Mouse (Mus musculus) liver, embryonic 15.5 days (tissue): ENCODE measurements around the gene Cox5a. TPM values are rescaled to one million over a fixed set of nuclear protein-coding genes. Genes with fewer than 3 reads are reported as not detected.

Experiments used
- ATAC-seq: fragments of 200-750 bp; cut with Nextera tagmentation; 2 replicates; pipeline ENCODE4 v1.8.0; 2017; ENCODE audit warnings: moderate number of reproducible peaks, mild to moderate bottlenecking, moderate library complexity; ENCODE audit not compliant: insufficient read depth
- H3K27ac ChIP-seq: fragments of 300-500 bp; sonication (generic); replicated peaks from 2 replicates; pipeline ENCODE4 v1.5.1; 2015; ENCODE audit warnings: mild to moderate bottlenecking, inconsistent platforms
- H3K27me3 ChIP-seq: fragments of 300-500 bp; sonication (generic); 2 replicates; pipeline ENCODE4 v1.6.1; 2015; ENCODE audit warnings: mild to moderate bottlenecking, inconsistent platforms
- H3K36me3 ChIP-seq: fragments of 300-500 bp; sonication (generic); replicated peaks from 2 replicates; pipeline ENCODE4 v1.6.1; 2015; ENCODE audit warnings: moderate library complexity, mild to moderate bottlenecking, inconsistent platforms
- H3K4me1 ChIP-seq: fragments of 300-500 bp; sonication (generic); replicated peaks from 2 replicates; pipeline ENCODE4 v1.6.1; 2015; ENCODE audit warnings: inconsistent platforms
- H3K4me2 ChIP-seq: fragments of 300-500 bp; sonication (generic); 2 replicates; pipeline ENCODE4 v1.6.1; 2015; ENCODE audit warnings: moderate library complexity, mild to moderate bottlenecking, inconsistent platforms
- H3K4me3 ChIP-seq: fragments of 300-500 bp; sonication (generic); replicated peaks from 2 replicates; pipeline ENCODE4 v1.5.1; 2015; ENCODE audit warnings: mild to moderate bottlenecking, inconsistent platforms
- H3K9ac ChIP-seq: fragments of 300-500 bp; sonication (generic); 2 replicates; pipeline ENCODE4 v1.6.1; 2015; ENCODE audit warnings: moderate library complexity, mild to moderate bottlenecking, inconsistent platforms
- H3K9me3 ChIP-seq: fragments of 300-500 bp; sonication (generic); replicated peaks from 2 replicates; pipeline ENCODE4 v1.6.1; 2016; ENCODE audit warnings: inconsistent platforms
- WGBS: fragments of 180-500 bp; shearing (Covaris S2); methylation state at CpG from one replicate; pipeline ENCODE4 v1.1.7; 2015; ENCODE audit warnings: mixed read lengths; ENCODE audit not compliant: insufficient replicate concordance; 5-methylcytosine and 5-hydroxymethylcytosine counted together
- polyA plus RNA-seq: library from polyadenylated mRNA; unstranded; fragments of >200 nt; fragmentation: Nextera tagmentation; extraction: Ambion mirVana; gene quantifications from 2 replicates; pipeline ENCODE4 v1.2.1, GENCODE M21; 2015

The Cox5a gene
- polyA plus RNA-seq, 1 experiment from 2014 or later: 287 TPM

DNA sequence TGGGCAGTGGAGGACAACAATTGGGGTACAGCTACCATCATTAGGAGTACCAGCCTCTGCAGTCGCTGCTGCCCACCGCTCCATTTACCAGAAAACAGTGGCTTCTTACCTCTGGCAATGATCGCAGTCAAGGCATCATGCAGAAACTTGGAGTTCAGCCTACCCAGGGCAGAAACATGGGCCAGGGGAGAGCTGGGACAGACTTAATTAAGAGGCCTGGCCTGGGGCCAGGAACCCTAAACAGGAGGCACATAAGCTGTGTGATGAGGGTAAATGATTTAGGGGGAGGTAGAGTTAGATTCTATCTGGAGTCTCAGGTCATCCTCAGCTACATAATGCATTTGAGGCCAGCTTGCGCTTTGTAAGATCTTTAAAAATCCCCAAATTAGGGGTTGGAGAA lies 28.1 kb downstream of the Cox5a start:
- Histone ChIP-seq H3K9ac (no peak overlapping the region), H3K4me3 (no peak overlapping the region), H3K4me2 (no peak overlapping the region), H3K27me3 (no peaks in the 10 kb centered on the region), H3K36me3 (peaks cover 33% of the 10 kb centered on the region), H3K27ac (no peak overlapping the region), H3K9me3 (no peaks in the 10 kb centered on the region), H3K4me1 (peaks cover 36% of the 10 kb centered on the region)
- ATAC-seq: no peak
- 85% methylated on average over 4 of the region's 4 CpGs for WGBS

- 70% methylated on average over 11 of the region's 11 CpGs for WGBS
- Histone ChIP-seq H3K9ac (no peak overlapping the region), H3K9me3 (no peaks in the 10 kb centered on the region), H3K36me3 (peaks cover 22% of the 10 kb centered on the region; the same call in 1 of the 2 replicates), H3K4me1 (peaks cover 36% of the 10 kb centered on the region), H3K4me3 (no peak overlapping the region), H3K27ac (no peak overlapping the region), H3K4me2 (no peak overlapping the region), H3K27me3 (no peaks in the 10 kb centered on the region)
- ATAC-seq: no peak
Measured at GRCm38 (mm10) chr9:57550126-57550862, 29.2 kb downstream of the Cox5a start.

GRCm38 (mm10) chr9:57552139-57552887 lies 31.2 kb downstream of the Cox5a start, which contains the start of gene Mpi:
Mpi (minus strand) TSS chr9:57552763.
- Histone ChIP-seq H3K36me3 (peaks cover 12% of the 10 kb centered on the region; the same call in 1 of the 2 replicates), H3K4me3 (peak within 1 kb of the TSS; percentile 68), H3K4me1 (peaks cover 32% of the 10 kb centered on the region), H3K4me2 (peak within 1 kb of the TSS; percentile 77), H3K27ac (no peak within 1 kb of the TSS), H3K9ac (peak within 1 kb of the TSS; percentile 62), H3K27me3 (no peaks in the 10 kb centered on the region), H3K9me3 (no peaks in the 10 kb centered on the region)
- ATAC-seq: no peak; the same call in 1 of the 2 replicates
- WGBS: under 1% methylated on average over 28 of the region's 28 CpGs

- peaks cover 24% of the 10 kb centered on the region for H3K4me1 ChIP-seq
- 0 out of 2 replicates have a peak overlapping the region, but pooled peaks have one; percentile 77 for H3K4me2 ChIP-seq
Measured at GRCm38 (mm10) chr9:57553119-57553518, 32.0 kb downstream of the Cox5a start.

DNA sequence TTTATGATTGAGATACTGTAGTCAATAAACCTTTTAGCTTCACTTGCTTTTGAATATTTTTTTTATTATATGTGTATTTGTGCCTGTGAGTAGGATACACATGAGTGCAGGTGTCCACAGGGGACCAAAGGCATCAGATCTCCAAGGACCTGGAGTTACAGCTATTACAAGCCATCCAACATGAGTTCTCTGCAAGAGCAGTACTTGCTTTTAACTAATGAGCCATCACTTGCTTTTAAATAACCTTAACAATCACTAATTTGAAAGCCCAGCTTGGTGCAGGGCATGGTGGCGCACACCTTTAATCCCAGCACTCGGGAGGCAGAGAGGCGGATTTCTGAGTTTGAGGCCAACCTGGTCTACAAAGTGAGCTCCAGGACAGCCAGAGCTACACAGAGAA lies 33.7 kb downstream of the Cox5a start:
- no peak overlapping the region for H3K4me2 ChIP-seq
- no peaks in the 10 kb centered on the region for H3K36me3 ChIP-seq
- no peaks in the 10 kb centered on the region for H3K9me3 ChIP-seq
- H3K4me1 ChIP-seq: peaks cover 22% of the 10 kb centered on the region
- no peak for ATAC-seq
- H3K4me3 ChIP-seq: no peak overlapping the region
- H3K27me3 ChIP-seq: peaks cover 8% of the 10 kb centered on the region
- no peak overlapping the region for H3K27ac ChIP-seq
- no peak overlapping the region for H3K9ac ChIP-seq
- 62% methylated on average over 3 of the region's 3 CpGs for WGBS

More at GRCm38 (mm10) chr9:57553119-57553518, 32.0 kb downstream of the Cox5a start:
- peaks cover 6% of the 10 kb centered on the region; the same call in 1 of the 2 replicates for H3K36me3 ChIP-seq
- H3K9ac ChIP-seq: no peak overlapping the region
- H3K9me3 ChIP-seq: no peaks in the 10 kb centered on the region
- peak overlapping the region; percentile 68; the same call in 1 of the 2 replicates for H3K4me3 ChIP-seq
- no peak for ATAC-seq
- WGBS: 73% methylated on average over 11 of the region's 11 CpGs
- H3K27ac ChIP-seq: no peak overlapping the region
- no peaks in the 10 kb centered on the region for H3K27me3 ChIP-seq

- H3K4me2 ChIP-seq: no peak overlapping the region
- H3K4me3 ChIP-seq: no peak overlapping the region
- H3K9me3 ChIP-seq: no peaks in the 10 kb centered on the region
- 60% methylated on average over 3 of the region's 3 CpGs for WGBS
- H3K36me3 ChIP-seq: no peaks in the 10 kb centered on the region
- H3K27ac ChIP-seq: no peak overlapping the region
- peaks cover 27% of the 10 kb centered on the region for H3K4me1 ChIP-seq
- ATAC-seq: no peak
- H3K27me3 ChIP-seq: peaks cover 8% of the 10 kb centered on the region
- no peak overlapping the region for H3K9ac ChIP-seq
Measured at GRCm38 (mm10) chr9:57557215-57557614, 36.1 kb downstream of the Cox5a start.

GRCm38 (mm10) chr9:57558625-57559024 lies 37.6 kb downstream of the Cox5a start:
- H3K4me3 ChIP-seq: no peak overlapping the region
- H3K36me3 ChIP-seq: no peaks in the 10 kb centered on the region
- H3K27ac ChIP-seq: no peak overlapping the region
- peaks cover 30% of the 10 kb centered on the region for H3K4me1 ChIP-seq
- H3K27me3 ChIP-seq: peaks cover 8% of the 10 kb centered on the region
- no peak overlapping the region for H3K4me2 ChIP-seq
- WGBS: 59% methylated on average over 4 of the region's 4 CpGs
- H3K9ac ChIP-seq: no peak overlapping the region
- no peaks in the 10 kb centered on the region for H3K9me3 ChIP-seq
- ATAC-seq: no peak

DNA sequence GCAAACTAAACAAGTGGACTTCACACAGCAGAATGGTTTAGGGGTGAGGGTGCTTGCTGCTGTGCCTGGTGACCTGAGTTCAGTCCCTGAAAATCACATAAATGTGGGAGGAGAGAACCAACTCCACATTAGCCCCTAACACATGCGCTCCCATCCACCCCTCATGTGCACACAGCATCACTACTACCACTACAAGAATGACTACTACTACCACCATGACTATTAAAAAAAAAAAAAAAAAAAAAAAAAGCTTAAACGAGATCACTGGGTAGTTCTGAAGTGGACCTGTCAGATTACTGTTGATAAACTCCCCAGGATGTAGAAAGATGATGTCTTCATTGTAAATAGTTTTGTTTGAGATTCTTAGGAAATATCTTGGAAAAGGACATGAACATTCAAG lies 38.5 kb downstream of the Cox5a start:
- Histone ChIP-seq H3K4me1 (peaks cover 32% of the 10 kb centered on the region), H3K27me3 (peaks cover 8% of the 10 kb centered on the region), H3K27ac (no peak overlapping the region), H3K4me2 (no peak overlapping the region), H3K36me3 (no peaks in the 10 kb centered on the region), H3K4me3 (no peak overlapping the region), H3K9me3 (no peaks in the 10 kb centered on the region), H3K9ac (no peak overlapping the region)
- no peak for ATAC-seq
- WGBS: 52% methylated on average over 2 of the region's 2 CpGs

DNA sequence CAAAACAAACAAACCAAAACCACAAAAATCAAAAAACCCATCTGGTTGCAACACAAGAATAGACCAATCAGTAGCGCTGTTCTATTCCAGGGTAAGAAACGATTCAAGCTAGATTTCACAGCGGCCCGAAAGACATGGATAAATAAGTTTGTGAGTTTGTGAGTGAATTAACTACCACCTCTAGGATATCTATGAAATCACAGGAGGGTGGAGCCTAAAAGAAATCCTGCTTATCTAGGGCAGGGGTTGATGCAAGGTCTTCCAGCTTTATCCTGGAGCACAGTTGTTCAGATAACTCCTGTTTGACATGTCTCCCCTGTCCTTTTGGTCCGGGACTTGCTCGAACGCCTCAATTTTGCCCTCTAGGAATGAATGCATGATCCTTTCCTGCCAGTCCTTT lies 39.2 kb downstream of the Cox5a start:
- Histone ChIP-seq H3K4me2 (peak overlapping the region; percentile 81), H3K4me3 (peak overlapping the region; percentile 74), H3K9ac (peak overlapping the region; percentile 69), H3K36me3 (no peaks in the 10 kb centered on the region), H3K27ac (no peak overlapping the region), H3K9me3 (no peaks in the 10 kb centered on the region), H3K4me1 (peaks cover 36% of the 10 kb centered on the region), H3K27me3 (peaks cover 8% of the 10 kb centered on the region)
- WGBS: 24% methylated on average over 7 of the region's 7 CpGs
- no peak for ATAC-seq

GRCm38 (mm10) chr9:57560861-57561710 lies 40.0 kb downstream of the Cox5a start, which contains the start of gene Scamp2:
Scamp2 (plus strand) TSS chr9:57560943.
- peaks cover 8% of the 10 kb centered on the region for H3K27me3 ChIP-seq
- no peaks in the 10 kb centered on the region for H3K36me3 ChIP-seq
- H3K4me2 ChIP-seq: peak within 1 kb of the TSS; percentile 81
- under 1% methylated on average over 37 of the region's 37 CpGs for WGBS
- no peaks in the 10 kb centered on the region for H3K9me3 ChIP-seq
- H3K4me1 ChIP-seq: peaks cover 43% of the 10 kb centered on the region
- peak within 1 kb of the TSS; percentile 74 for H3K4me3 ChIP-seq
- peak within 1 kb of the TSS; percentile 69 for H3K9ac ChIP-seq
- ATAC-seq: peak; percentile 99
- H3K27ac ChIP-seq: peak within 1 kb of the TSS; percentile 75
